Mouse (Mus musculus) thymus, postnatal 4 days (tissue): ENCODE measurements around the gene Nap1l2.
"Not testable (repeated sequence)": the region's sequence is repeated elsewhere in the genome, so short reads cannot be mapped to it uniquely, and the experiment has no call there.

Source experiments
- DNase-seq: peaks from one replicate; pipeline ENCODE4 v3.0.0; 2021

Gene Nap1l2

GRCm38 (mm10) chrX:103186431-103186786 is at the start of gene Nap1l2:
Gene Nap1l2, minus strand, starts transcription at chrX:103186640.
- no peak for DNase-seq

GRCm38 (mm10) chrX:103215251-103215650 is 28.8 kb upstream of the Nap1l2 start:
- DNase-seq = no peak

GRCm38 (mm10) chrX:103186829-103187228 is 389 bp upstream of the Nap1l2 start:
- no peak for DNase-seq

- no peak for DNase-seq
Measured at GRCm38 (mm10) chrX:103185781-103186430, 534 bp downstream of the Nap1l2 start.

GRCm38 (mm10) chrX:103183536-103183935 is 2.9 kb downstream of the Nap1l2 start:
- DNase-seq = no peak

- DNase-seq = no peak
Measured at GRCm38 (mm10) chrX:103179771-103180558, 6.5 kb downstream of the Nap1l2 start.

- not testable (repeated sequence) for DNase-seq
Measured at GRCm38 (mm10) chrX:103164948-103165605, 21.4 kb downstream of the Nap1l2 start.

- no peak for DNase-seq
Measured at GRCm38 (mm10) chrX:103156134-103156533, 30.3 kb downstream of the Nap1l2 start.

GRCm38 (mm10) chrX:103138549-103138948 is 47.9 kb downstream of the Nap1l2 start:
- DNase-seq = no peak
